Mouse (Mus musculus) limb, embryonic 13.5 days (tissue): ENCODE results near the gene Myocos. TPM values are rescaled to one million over a fixed set of nuclear protein-coding genes. Genes with fewer than 3 reads are reported as not detected.
"Not testable (repeated sequence)": the region's sequence is repeated elsewhere in the genome, so short reads cannot be mapped to it uniquely, and the experiment has no call there.

Source experiments
- ATAC-seq: fragments of 200-750 bp; cut with Nextera tagmentation; 2 replicates; pipeline ENCODE4 v1.8.0; 2017; ENCODE audit warnings: low read depth, moderate number of reproducible peaks, moderate TSS enrichment; ENCODE audit not compliant: low FRiP score
- H3K27ac ChIP-seq: fragments of 300-500 bp; sonication (generic); 2 replicates; pipeline ENCODE4 v1.5.1; 2015; ENCODE audit warnings: inconsistent platforms, mild to moderate bottlenecking, moderate library complexity
- H3K27me3 ChIP-seq: fragments of 300-500 bp; sonication (generic); 2 replicates; pipeline ENCODE4 v1.6.1; 2015; ENCODE audit warnings: mild to moderate bottlenecking, inconsistent platforms
- H3K36me3 ChIP-seq: fragments of 300-500 bp; sonication (generic); 2 replicates; pipeline ENCODE4 v1.6.1; 2015; ENCODE audit warnings: inconsistent platforms, mild to moderate bottlenecking, moderate library complexity
- H3K4me1 ChIP-seq: fragments of 300-500 bp; sonication (generic); 2 replicates; pipeline ENCODE4 v1.6.1; 2015; ENCODE audit warnings: inconsistent platforms
- H3K4me2 ChIP-seq: fragments of 300-500 bp; sonication (generic); replicated peaks from 2 replicates; pipeline ENCODE4 v1.6.1; 2015; ENCODE audit warnings: inconsistent platforms, mild to moderate bottlenecking, moderate library complexity
- H3K4me3 ChIP-seq: fragments of 300-500 bp; sonication (generic); 2 replicates; pipeline ENCODE4 v1.5.1; 2015; ENCODE audit warnings: moderate library complexity, mild to moderate bottlenecking, inconsistent platforms
- H3K9ac ChIP-seq: fragments of 300-500 bp; sonication (generic); 2 replicates; pipeline ENCODE4 v1.6.1; 2015; ENCODE audit warnings: mild to moderate bottlenecking, inconsistent platforms
- H3K9me3 ChIP-seq: fragments of 300-500 bp; sonication (generic); 2 replicates; pipeline ENCODE4 v1.6.1; 2016; ENCODE audit warnings: inconsistent platforms
- WGBS: fragments of 180-500 bp; shearing (Covaris S2); methylation state at CpG from one replicate; pipeline ENCODE4 v1.1.7; 2015; 5-methylcytosine and 5-hydroxymethylcytosine counted together
- polyA plus RNA-seq: library from polyadenylated mRNA; unstranded; fragments of >200 nt; fragmentation: Nextera tagmentation; extraction: Ambion mirVana; gene quantifications from 2 replicates; pipeline ENCODE4 v1.2.1, GENCODE M21; 2015

The Myocos gene
- polyA plus RNA-seq, 1 experiment from 2014 or later: not detected

- no peaks in the 10 kb centered on the region for H3K36me3 ChIP-seq
- no peaks in the 10 kb centered on the region for H3K27me3 ChIP-seq
- no peak overlapping the region for H3K4me3 ChIP-seq
- ATAC-seq: no peak
- no peak overlapping the region for H3K27ac ChIP-seq
- WGBS: 90% methylated on average over 1 of the region's 1 CpGs
- H3K9ac ChIP-seq: no peak overlapping the region
- H3K9me3 ChIP-seq: no peaks in the 10 kb centered on the region
- H3K4me1 ChIP-seq: 0 out of 2 replicates have a peak, but pooled peaks cover 5% of the 10 kb centered on the region
- no peak overlapping the region for H3K4me2 ChIP-seq
Measured at GRCm38 (mm10) chr1:162639861-162640260, 18.2 kb downstream of the Myocos start.

GRCm38 (mm10) chr1:162639051-162639750 is 18.8 kb downstream of the Myocos start, which contains the start of gene Myoc:
TSS of gene Myoc (plus strand) at chr1:162639155.
- Histone ChIP-seq H3K27me3 (no peaks in the 10 kb centered on the region), H3K4me2 (no peak within 1 kb of the TSS), H3K4me3 (no peak within 1 kb of the TSS), H3K36me3 (no peaks in the 10 kb centered on the region), H3K9ac (no peak within 1 kb of the TSS), H3K9me3 (no peaks in the 10 kb centered on the region), H3K27ac (no peak within 1 kb of the TSS), H3K4me1 (0 out of 2 replicates have a peak, but pooled peaks cover 5% of the 10 kb centered on the region)
- 86% methylated on average over 10 of the region's 10 CpGs for WGBS
- no peak for ATAC-seq

- no peak overlapping the region for H3K4me2 ChIP-seq
- H3K36me3 ChIP-seq: no peaks in the 10 kb centered on the region
- H3K27me3 ChIP-seq: no peaks in the 10 kb centered on the region
- H3K27ac ChIP-seq: no peak overlapping the region
- H3K9ac ChIP-seq: no peak overlapping the region
- no peak for ATAC-seq
- no peaks in the 10 kb centered on the region for H3K9me3 ChIP-seq
- H3K4me3 ChIP-seq: no peak overlapping the region
- H3K4me1 ChIP-seq: no peaks in the 10 kb centered on the region
- WGBS: 90% methylated on average over 4 of the region's 4 CpGs
Measured at GRCm38 (mm10) chr1:162638535-162638934, 19.5 kb downstream of the Myocos start.

GRCm38 (mm10) chr1:162636516-162636915 is 21.5 kb downstream of the Myocos start:
- no peak for ATAC-seq
- Histone ChIP-seq H3K4me3 (no peak overlapping the region), H3K36me3 (no peaks in the 10 kb centered on the region), H3K9ac (no peak overlapping the region), H3K9me3 (no peaks in the 10 kb centered on the region), H3K27me3 (no peaks in the 10 kb centered on the region), H3K4me2 (no peak overlapping the region), H3K27ac (no peak overlapping the region), H3K4me1 (no peaks in the 10 kb centered on the region)
- WGBS: 66% methylated on average over 3 of the region's 3 CpGs

GRCm38 (mm10) chr1:162635291-162635931 is 22.6 kb downstream of the Myocos start:
- not testable (repeated sequence) for H3K36me3 ChIP-seq, ATAC-seq, H3K4me3 ChIP-seq, H3K27me3 ChIP-seq, H3K4me2 ChIP-seq, H3K9ac ChIP-seq, H3K9me3 ChIP-seq, H3K27ac ChIP-seq, H3K4me1 ChIP-seq
- 29% methylated on average over 1 of the region's 1 CpGs for WGBS

GRCm38 (mm10) chr1:162628326-162628725 is 29.7 kb downstream of the Myocos start:
- H3K4me2 ChIP-seq, H3K9me3 ChIP-seq, H3K9ac ChIP-seq, ATAC-seq, H3K4me3 ChIP-seq, H3K27ac ChIP-seq, H3K4me1 ChIP-seq, H3K27me3 ChIP-seq, H3K36me3 ChIP-seq: not testable (repeated sequence)
- WGBS: 95% methylated on average over 15 of the region's 15 CpGs

- not testable (repeated sequence) for H3K4me3 ChIP-seq, H3K27me3 ChIP-seq, ATAC-seq, H3K4me1 ChIP-seq, H3K9ac ChIP-seq, H3K27ac ChIP-seq, H3K9me3 ChIP-seq, H3K4me2 ChIP-seq, H3K36me3 ChIP-seq
- 90% methylated on average over 4 of the region's 4 CpGs for WGBS
Measured at GRCm38 (mm10) chr1:162627821-162628220, 30.2 kb downstream of the Myocos start.

GRCm38 (mm10) chr1:162625229-162625628 is 32.8 kb downstream of the Myocos start:
- no peaks in the 10 kb centered on the region for H3K4me1 ChIP-seq
- no peak overlapping the region for H3K9ac ChIP-seq
- H3K9me3 ChIP-seq: no peaks in the 10 kb centered on the region
- H3K4me3 ChIP-seq: no peak overlapping the region
- H3K4me2 ChIP-seq: no peak overlapping the region
- H3K27ac ChIP-seq: no peak overlapping the region
- ATAC-seq: no peak
- 69% methylated on average over 7 of the region's 7 CpGs for WGBS
- no peaks in the 10 kb centered on the region for H3K27me3 ChIP-seq
- no peaks in the 10 kb centered on the region for H3K36me3 ChIP-seq

GRCm38 (mm10) chr1:162623895-162624294 is 34.1 kb downstream of the Myocos start:
- no peak for ATAC-seq
- no peaks in the 10 kb centered on the region for H3K36me3 ChIP-seq
- H3K4me3 ChIP-seq: no peak overlapping the region
- no peaks in the 10 kb centered on the region for H3K9me3 ChIP-seq
- H3K27me3 ChIP-seq: no peaks in the 10 kb centered on the region
- H3K4me1 ChIP-seq: no peaks in the 10 kb centered on the region
- H3K4me2 ChIP-seq: no peak overlapping the region
- H3K27ac ChIP-seq: no peak overlapping the region
- no peak overlapping the region for H3K9ac ChIP-seq
- WGBS: 28% methylated on average over 4 of the region's 4 CpGs

GRCm38 (mm10) chr1:162620487-162620886 is 37.5 kb downstream of the Myocos start:
- H3K9ac ChIP-seq: no peak overlapping the region
- no peaks in the 10 kb centered on the region for H3K36me3 ChIP-seq
- no peak overlapping the region for H3K4me3 ChIP-seq
- WGBS: 62% methylated on average over 4 of the region's 4 CpGs
- H3K27me3 ChIP-seq: no peaks in the 10 kb centered on the region
- H3K4me1 ChIP-seq: no peaks in the 10 kb centered on the region
- no peak overlapping the region for H3K4me2 ChIP-seq
- no peak for ATAC-seq
- no peak overlapping the region for H3K27ac ChIP-seq
- H3K9me3 ChIP-seq: no peaks in the 10 kb centered on the region

- H3K27me3 ChIP-seq: no peaks in the 10 kb centered on the region
- no peak overlapping the region for H3K4me3 ChIP-seq
- H3K9me3 ChIP-seq: no peaks in the 10 kb centered on the region
- 85% methylated on average over 1 of the region's 1 CpGs for WGBS
- no peaks in the 10 kb centered on the region for H3K36me3 ChIP-seq
- H3K9ac ChIP-seq: no peak overlapping the region
- ATAC-seq: no peak
- no peak overlapping the region for H3K27ac ChIP-seq
- no peak overlapping the region for H3K4me2 ChIP-seq
- H3K4me1 ChIP-seq: no peaks in the 10 kb centered on the region
Measured at GRCm38 (mm10) chr1:162615511-162615910, 42.5 kb downstream of the Myocos start.

GRCm38 (mm10) chr1:162611191-162611590 is 46.8 kb downstream of the Myocos start:
- no peaks in the 10 kb centered on the region for H3K36me3 ChIP-seq
- no peak overlapping the region for H3K4me3 ChIP-seq
- H3K9ac ChIP-seq: no peak overlapping the region
- H3K27ac ChIP-seq: no peak overlapping the region
- no peak for ATAC-seq
- no peaks in the 10 kb centered on the region for H3K9me3 ChIP-seq
- H3K4me1 ChIP-seq: no peaks in the 10 kb centered on the region
- H3K4me2 ChIP-seq: no peak overlapping the region
- WGBS: 84% methylated on average over 4 of the region's 4 CpGs
- no peaks in the 10 kb centered on the region for H3K27me3 ChIP-seq
